Mouse (Mus musculus) heart, postnatal 36 days (tissue): ENCODE results near the gene Pax5. TPM values are rescaled to one million over a fixed set of nuclear protein-coding genes. Genes with fewer than 3 reads are reported as not detected.

Source experiments
- DNase-seq, 2 experiments: peaks; one replicate each; pipeline ENCODE4 v3.0.0; 2021 to 2022
- intact Hi-C: fragments of 180-260 bp; cut with DNase I; formaldehyde crosslinking; loops from one replicate; pipeline ENCODE4 v1.15.1; 2025
- total RNA-seq, 2 experiments: library from RNA; stranded (reverse); gene quantifications; 2 replicates each; pipeline ENCODE4 v1.2.3; 2021

Pax5 gene
- total RNA-seq, 2 experiments from 2014 or later, result 0.72 to 0.73 TPM

DNA sequence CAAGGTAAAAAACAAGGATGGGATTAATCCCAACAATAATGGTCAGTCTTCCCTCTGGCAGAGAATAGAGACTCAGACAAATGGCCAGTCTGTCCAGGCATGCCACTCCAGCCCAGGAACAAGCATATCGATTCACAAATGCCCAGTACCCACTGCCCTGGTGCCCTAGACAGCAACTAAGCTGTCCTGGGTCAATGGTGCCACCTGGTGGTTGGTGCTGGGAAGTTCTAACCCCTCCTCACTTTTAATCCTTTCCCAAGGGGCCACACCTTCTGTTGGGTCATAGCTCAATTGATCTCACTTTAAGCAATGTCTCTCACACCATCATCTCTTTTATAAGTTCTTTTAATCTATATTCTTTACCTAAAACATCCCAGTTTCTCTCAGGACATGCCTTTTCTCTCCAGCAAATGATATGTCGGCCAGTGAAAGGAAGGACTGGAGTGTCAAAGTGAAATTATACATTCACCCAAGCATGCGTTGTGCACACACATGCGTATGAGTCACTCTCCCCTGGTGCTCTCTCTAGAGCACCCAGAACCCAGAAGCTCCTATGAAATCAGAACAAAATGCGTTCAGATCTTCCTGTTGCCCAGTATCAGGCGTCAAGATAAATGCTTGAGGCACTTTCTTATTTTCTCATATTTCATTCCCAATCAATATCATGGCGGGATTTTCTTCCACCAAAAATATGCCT is 40.7 kb downstream of the Pax5 start:
- intact Hi-C loops, result loop anchor here (1.0 kb wide), 1 partner anchor 92 kb away; no protein-coding TSS in a partner anchor
- DNase-seq, result peak in 1 of 2 experiments; percentile 10

DNA sequence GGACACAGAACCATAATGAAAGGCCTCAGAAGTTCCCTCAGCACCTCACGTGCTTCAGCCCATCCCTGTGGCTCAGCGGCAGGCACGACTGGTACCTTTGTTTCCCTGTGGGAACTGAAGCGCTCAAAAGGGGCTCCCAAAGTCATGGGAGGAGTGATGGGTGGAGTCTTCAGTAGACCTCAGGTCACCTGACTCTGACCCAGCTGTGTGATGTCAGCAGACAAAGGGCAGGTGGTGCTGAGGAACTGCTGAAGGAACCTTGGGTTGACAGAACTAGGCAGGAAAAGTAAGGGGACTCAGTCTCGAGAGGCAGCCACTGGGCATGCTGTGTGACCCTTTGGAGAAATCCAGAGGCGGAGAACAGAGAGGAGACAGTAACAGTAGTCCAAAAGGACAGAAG is 41.7 kb downstream of the Pax5 start:
- DNase-seq, result no peak
- intact Hi-C loops, result no loop called here

DNA sequence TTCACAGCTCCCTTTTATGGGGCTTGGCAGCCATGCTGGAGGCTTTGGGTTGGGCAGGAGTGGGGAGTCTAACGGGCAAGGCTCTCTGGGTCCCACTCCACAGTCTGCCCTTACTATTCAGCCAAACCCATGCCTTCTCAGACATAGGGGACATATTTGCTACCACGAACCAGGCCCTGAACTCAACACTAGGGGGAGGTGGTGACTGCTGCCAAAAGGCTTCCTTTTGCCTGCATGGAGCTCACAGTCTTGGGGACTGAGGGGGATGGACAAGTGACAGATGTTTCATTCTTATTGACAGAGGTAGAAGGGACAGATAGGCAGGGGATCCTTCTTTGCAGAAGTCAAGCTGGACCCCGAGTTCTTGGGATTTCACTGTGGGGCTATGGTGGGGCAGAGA is 42.1 kb downstream of the Pax5 start:
- intact Hi-C loops, result no loop called here
- no peak for DNase-seq

DNA sequence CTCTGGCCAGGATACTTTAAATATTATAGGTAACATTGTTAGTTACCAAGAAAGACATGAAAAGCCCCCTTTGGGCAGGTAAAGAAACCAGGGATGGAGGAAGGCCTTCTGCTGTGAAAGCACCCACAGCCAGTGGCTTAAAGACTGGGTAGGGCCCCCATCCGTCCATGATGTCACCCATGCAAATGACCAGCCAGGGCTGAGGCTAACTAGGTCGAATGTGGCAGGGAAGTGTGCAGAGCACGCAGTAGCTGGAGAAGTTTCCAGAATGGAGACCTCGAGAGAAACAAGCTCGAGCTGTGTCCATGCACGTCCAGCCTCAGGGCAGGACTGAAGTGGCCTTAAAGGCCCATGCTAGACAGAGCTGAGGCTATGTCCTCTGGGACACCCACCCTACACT is 42.9 kb downstream of the Pax5 start:
- intact Hi-C loops, result no loop called here
- DNase-seq, result no peak

DNA sequence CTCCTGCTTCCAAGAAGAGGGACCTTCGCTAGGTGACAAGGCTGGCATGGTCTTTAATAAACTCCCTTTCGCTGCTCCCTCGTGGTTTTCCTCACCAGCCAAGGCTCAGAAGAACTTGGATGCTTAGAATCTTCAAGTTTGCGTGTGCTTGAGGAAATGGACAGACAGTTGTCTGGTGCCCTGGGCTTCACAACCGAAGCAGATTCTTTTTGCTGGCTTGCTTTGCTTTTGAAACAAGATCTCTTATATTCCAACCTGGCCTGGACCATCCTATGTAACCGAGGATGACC is 45.6 kb downstream of the Pax5 start:
- DNase-seq, result no peak
- intact Hi-C loops, result no loop called here

DNA sequence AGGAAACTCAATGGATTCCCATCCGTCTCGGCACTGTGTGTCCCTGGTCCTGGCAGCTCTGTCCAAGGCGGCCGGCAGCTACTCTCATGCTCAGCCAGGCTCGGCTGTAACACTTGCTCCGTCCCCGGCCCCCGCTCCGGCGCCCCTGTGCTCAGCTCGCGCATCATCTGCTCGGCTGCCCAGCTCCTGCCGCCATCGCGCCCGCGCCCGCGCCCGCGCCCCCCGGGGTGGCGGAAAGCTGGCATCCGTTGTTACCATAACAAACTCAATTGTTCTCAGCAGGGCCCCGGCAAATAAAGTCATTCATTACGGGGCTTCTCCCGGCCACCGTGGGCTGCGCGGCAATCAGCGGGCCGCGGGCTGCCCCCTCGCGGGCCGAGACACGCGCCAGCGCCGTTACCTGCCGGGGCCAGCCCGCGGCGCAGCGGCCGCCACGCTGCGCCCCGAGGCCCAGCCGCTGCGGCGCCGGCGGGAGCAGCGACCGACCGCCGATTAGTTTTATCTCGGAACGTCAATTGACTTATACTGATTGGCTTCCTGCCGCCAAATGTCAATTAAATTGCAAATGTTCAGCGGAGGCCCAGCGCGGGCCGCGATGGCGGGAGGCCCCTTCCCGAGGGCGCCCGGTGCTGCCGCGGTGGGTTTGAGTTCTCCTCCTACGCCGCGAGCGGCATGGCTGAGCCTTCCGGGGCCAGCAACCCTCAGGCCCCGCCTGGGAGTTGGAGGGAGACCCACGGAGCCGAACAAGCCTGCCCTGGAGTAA is 46.1 kb downstream of the Pax5 start:
- no peak for DNase-seq
- intact Hi-C loops, result no loop called here

DNA sequence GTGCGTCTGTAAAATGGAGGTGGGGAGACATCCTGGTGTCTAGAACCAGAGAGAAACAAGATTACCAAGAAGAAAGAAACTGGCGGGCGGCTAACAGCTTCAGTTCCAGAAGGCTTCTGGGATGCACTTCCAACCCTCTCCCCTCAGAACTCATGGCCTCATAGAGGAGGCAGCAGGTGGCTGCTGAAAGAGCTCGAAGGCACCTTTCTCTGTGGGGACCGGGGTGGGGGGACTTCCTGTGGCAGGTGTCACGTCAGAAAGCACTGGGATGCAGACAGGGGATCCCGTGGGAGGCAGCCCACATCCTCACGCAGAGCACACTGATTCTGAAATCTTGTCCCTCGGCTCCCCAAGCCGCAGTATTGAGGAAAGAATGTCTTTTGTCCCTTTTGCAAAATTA is 46.8 kb downstream of the Pax5 start:
- intact Hi-C loops, result no loop called here
- DNase-seq, result no peak

DNA sequence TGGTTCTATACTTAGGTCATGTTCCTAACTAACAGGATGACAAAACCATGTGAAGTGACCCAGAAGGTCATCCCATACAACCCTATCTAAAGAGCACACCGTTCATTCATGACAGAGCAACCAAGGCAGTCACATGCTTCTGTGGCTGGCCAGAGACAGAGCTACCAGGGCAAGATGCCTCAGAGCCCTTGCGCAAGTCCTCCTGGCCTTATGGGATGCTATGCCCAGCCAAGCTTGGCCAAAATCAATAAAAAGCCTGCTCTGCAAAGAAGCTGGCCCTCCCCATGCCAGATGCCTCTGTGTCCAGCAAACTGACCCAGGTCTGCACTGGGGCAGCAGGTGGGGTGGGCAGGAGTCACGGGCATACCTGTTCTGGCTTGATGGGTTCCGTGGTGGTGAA is 65.1 kb downstream of the Pax5 start:
- DNase-seq, result no peak
- intact Hi-C loops, result no loop called here

DNA sequence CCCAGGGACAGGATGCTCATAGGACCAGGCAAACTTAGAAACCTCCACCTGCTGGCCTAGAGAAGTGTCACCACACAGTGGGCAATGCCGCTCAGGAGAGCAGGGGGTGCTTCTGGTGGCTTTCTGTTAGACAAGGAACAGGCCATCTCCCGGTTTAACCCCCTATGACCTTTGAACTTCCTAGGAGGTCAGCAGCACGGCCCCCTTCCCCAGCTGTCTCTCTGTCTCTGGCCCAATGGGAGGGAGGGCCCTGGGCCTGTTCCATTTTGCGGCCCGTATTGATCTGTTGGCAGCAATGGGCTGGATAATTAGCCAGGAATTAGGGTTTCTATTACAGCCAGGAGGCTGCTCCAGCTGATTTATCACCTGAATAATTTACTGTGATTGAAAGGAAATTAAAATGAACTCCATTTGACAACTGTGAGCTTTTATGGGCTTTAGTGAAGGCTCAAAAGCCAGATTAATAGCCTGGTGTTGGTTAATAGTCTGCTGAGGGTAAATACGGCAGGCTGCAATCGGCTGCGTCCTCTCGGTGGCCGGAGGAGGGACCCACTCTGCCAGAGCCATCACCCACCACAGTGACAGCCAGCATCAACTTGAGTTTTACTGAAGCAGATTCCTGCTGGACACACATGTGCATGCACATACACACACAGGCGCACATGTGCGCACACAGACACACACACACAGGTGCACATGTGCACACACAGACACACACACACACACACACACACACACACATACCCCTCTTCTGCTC is 68.3 kb downstream of the Pax5 start:
- no peak for DNase-seq
- intact Hi-C loops, result no loop called here

DNA sequence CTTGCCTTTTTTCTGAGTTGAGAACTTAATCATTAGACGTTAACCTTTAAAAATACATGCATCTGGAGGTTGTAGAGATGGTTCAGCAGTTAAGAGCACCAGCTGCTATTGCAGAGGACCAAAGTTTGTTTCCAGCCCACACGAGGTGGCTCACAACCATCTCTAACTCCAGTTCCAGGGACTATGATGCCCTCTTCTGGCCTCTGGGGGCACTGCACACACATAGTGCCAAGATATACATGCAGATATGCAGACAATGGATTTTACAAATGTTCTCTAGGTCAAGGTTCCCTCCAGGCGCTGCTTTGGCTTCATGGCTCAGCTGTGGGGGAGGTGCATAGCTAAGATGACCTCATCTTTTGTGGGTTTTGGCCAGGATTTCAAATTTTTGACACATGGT is 74.7 kb downstream of the Pax5 start:
- intact Hi-C loops, result no loop called here
- no peak for DNase-seq

DNA sequence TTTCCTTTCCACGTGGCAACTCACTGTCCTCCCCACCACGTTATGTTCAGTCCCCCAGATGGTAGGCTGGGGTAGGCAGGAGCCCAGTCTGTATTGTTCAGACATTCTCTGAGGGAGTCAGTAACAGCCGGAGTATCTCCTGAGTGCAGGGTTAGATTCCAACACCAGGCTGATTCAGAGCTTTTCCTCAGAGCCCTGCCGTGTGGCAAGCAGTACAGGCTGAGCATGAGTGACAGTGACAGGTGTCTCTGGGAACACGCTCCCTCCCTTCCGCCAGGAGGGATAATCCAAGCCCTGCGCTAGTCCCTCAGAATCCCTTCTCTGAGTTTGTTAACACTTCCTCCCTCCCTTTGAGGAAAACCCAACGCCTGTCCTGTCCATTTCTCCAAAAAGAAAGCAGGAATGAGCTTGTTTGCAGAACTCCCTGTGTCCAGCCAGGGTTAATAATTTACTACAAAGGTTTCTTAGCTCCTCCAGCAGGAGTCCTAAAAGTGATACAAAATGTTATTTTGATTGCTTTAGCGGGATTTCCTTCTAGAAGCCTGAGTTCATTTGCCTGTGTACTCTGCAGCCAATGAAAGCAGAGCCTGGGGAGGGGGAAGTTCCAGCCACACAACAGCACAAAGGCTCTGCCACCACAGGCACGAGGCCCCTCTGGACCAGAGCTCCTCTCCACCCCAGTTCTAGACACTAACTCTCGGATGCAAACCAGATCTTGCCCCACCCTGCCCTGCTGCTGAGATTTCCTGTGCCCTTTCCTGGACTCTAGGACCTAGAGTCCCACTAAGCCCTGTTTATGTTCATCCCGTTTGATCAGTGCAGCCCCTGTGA is 76.4 kb downstream of the Pax5 start:
- no peak for DNase-seq

DNA sequence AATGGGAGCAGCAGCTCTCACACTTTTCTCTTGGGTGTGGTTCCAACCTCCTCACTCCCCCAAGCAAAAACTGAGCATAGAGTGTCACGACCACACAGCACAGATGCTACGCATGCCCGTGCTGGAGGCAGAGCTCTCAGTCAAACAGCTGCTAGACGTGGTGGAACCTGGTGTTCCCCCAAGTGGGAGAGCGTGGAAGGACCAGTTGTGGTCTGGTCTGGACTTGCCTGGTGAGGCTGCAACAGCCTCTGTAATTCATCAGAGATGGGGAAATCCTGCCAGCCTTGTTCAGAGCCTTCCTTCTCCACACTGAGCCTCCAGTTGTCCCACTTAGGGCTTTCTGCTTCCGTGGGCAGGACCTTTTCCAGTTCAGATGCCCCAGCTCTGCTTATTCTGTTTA is 80.2 kb downstream of the Pax5 start:
- DNase-seq, result no peak
- intact Hi-C loops, result no loop called here

More for the DNA sequence above, 76.4 kb downstream of the Pax5 start:
- intact Hi-C loops, result no loop called here

DNA sequence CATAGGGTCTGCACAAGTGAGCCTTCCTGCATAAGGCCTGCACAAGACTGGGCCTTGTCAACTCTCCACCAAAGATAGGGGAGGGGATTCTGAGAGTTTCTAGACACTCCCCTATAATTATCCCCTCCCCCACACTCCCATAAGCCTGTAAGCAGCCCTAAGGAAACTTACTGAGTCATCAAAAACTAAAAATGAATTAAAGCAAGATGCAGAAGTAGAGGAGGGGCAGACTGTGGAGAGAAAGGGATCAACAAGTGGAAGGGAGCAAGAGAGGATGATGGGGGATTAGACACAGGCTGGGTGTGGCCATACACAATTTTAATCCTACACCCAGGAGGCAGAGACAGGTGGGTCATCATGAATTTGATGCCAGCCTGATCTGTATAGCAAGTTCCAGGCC is 82.4 kb downstream of the Pax5 start:
- DNase-seq, result no peak
- intact Hi-C loops, result no loop called here

DNA sequence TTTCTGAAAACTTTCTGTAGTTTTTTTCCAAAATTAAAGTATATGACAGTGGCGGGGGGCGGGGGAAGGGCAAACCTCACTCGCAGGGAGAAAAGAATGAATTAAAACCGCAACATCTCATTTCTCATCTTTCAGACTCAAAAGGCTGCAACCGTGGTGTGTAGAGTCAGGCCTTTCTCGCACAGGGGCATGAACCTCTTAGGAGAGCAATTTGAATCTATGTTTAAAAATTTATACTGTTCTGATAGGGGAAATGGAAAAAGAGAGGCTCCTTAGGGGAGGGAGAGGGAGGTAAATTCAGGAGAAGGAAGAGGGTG is 85.2 kb downstream of the Pax5 start:
- DNase-seq, result no peak
- intact Hi-C loops, result no loop called here

DNA sequence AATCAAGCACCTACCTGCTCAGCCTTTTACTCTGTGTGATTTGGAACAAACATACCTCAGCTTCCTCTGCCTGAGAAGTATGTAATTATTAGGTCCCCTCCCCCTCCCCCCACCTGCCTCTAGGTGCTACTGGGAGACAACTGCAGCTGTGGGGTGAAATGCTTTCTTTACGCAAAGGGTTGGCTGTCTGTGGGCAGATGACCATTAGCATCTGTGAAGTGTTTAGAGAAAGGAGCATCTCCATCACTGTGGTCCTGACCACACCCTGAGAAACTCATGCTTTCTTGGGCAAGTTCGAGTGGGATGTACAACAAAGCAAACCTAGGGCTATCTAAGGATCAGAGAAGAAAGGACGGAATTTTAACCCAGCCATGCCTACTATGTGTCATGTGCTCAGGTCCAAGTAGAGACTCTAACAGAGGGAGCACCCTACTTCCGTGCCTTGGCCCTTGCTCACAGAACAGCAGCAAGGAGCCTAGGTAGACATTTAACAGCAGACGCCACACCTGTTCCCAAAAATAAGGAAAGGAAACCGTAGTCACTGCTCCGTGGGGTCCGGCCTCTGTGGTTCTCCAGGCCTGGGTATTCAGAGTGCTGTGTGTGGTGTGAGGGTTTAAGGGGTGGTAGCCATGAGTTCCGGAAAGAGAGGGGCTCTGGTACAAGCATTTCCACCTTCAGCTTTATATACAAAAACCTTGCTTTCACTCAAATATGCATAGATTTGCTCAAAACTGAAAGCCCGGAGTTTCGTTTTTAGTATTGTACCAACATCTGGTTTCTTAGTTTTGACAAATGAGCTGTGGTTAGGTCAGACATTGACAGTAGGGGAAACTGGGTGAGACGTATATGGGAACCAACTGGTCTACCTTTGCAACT is 85.8 kb downstream of the Pax5 start:
- intact Hi-C loops, result no loop called here

DNA sequence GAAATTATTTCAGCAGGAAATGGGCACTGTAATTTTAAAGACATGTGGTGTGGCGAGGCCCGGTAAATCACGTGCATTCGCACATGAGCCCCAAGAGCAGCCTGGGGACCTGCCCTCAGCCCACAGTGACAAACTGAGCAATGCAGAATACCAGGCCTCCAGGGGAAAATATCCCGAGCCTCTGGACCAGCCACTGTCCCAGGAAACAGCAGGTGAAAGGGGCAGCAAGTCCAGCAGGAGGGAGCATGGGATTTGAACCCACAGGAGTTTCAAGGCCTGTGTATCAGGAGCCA is 86.9 kb downstream of the Pax5 start:
- DNase-seq, result no peak
- intact Hi-C loops, result no loop called here

More for the DNA sequence above, 85.8 kb downstream of the Pax5 start:
- DNase-seq, result no peak

DNA sequence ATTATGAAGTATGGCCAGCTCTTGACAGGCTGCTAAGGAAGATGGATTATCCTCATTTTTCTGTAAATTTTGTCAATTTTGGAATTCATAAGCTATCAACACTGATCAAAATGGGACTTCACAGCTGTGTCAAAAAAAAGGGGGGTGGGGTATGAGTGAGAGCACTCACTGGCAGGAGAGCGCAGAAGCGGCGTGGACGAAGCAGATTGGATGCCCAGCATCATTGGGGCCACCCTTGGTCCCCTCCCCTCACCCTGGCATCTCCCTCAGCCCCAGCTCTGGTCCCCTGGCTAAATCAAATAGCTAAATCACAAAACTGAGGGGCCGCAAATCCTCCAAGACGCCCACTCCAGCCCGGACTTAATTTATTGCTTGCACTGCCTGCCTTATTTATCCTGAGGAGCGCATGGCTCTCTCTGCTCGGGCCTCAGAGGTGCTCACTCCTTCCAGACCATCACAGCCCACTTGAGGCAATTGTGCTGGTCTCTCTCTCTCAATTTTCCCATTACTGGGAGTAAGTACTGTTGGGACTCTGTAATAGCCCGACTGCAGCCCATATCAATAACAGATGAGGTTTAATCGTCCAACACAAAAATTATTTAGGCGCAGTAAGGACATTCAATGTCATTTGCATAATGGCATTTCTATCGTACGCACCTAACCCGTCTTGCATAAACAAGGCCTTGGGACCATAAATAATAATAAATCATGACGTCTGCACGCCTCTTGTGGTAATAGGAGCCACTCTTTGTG is 87.4 kb downstream of the Pax5 start:
- DNase-seq, result no peak
- intact Hi-C loops, result no loop called here

DNA sequence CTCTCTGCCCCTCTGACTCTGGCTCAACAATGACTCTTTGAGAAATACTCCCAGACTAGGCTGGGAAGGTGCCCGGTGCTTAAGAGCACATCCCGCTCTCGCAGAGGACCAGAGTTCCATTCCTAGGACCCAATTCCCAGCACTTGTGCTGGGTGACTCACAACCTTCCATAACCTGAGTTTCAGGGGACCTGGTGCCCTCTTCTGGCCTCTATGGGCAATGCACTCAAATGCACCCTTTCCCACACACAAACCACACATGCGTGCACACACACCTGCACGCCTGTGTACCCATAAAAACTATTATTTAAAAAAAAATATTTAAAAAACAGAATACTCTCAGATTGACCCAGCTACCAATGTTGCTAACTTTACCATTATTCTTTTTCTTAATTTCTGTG is 90.0 kb downstream of the Pax5 start:
- intact Hi-C loops, result no loop called here
- DNase-seq, result no peak

DNA sequence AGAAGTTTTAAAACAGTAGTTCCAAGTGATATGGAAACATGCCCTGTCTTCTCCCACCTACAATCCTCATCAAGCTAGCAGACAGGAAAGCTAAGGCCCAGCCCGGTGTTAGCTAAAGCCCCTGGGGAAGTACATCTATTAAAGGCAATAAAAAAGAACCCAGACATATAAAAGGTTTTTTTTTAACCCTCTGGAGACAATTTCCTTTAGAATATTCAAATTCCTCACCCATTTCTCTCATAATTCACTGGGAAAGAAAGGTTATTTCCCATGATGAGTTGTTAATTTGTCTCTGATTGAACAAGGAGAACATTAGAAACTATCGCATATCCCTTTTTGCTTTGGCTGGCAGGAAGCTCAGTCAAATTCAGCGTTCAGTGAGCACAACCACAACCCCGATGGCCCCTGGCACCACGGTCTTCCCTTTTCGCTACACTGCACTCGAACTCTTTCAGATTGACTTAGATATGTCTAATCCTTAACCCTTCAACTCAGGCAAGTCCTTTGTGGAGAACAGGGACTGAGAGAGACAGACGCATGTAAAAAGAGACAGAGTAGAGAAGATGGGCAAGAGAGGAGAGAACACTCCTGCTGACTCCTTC is 96.1 kb downstream of the Pax5 start:
- DNase-seq, result no peak

More for the DNA sequence above, 96.1 kb downstream of the Pax5 start:
- intact Hi-C loops, result no loop called here
